Mouse (Mus musculus) liver, adult 2 months (tissue): ENCODE data around the gene Recql5. TPM values are rescaled to one million over a fixed set of nuclear protein-coding genes. Genes with fewer than 3 reads are reported as not detected.

Source experiments
- DNase-seq: peaks from one replicate; pipeline ENCODE4 v3.0.0-alpha.2; 2011; ENCODE audit warnings: low read depth, low spot score; ENCODE audit errors: extremely low read depth
- H3K27ac ChIP-seq: fragments of 200-500 bp; replicated peaks from 2 replicates; pipeline ENCODE4 v1.5.1; 2012; ENCODE audit warnings: low read depth, mild to moderate bottlenecking, control low read depth, inconsistent platforms, low read length; ENCODE audit not compliant: insufficient read depth
- H3K27me3 ChIP-seq: fragments of 200-500 bp; 2 replicates; pipeline ENCODE4 v1.6.1; 2012; ENCODE audit warnings: mild to moderate bottlenecking, moderate library complexity, low read length, inconsistent platforms; ENCODE audit not compliant: control insufficient read depth, insufficient read depth
- H3K36me3 ChIP-seq: fragments of 200-500 bp; 2 replicates; pipeline ENCODE4 v1.6.1; 2012; ENCODE audit warnings: low read length, inconsistent platforms; ENCODE audit not compliant: control insufficient read depth, insufficient read depth
- H3K4me1 ChIP-seq: fragments of 200-500 bp; 2 replicates; pipeline ENCODE4 v1.6.1; 2011; ENCODE audit warnings: low read length; ENCODE audit not compliant: control insufficient read depth, insufficient read depth
- H3K4me3 ChIP-seq: fragments of 200-500 bp; 2 replicates; pipeline ENCODE4 v1.5.1; 2011; ENCODE audit warnings: low read depth, mild to moderate bottlenecking, control low read depth, low read length, moderate library complexity; ENCODE audit not compliant: insufficient read depth
- H3K79me2 ChIP-seq: fragments of 200-500 bp; 2 replicates; pipeline ENCODE4 v1.6.1; 2012; ENCODE audit warnings: inconsistent platforms, mild to moderate bottlenecking, low read length, moderate library complexity; ENCODE audit not compliant: control insufficient read depth, insufficient read depth
- H3K9ac ChIP-seq: fragments of 200-500 bp; 2 replicates; pipeline ENCODE4 v1.6.1; 2012; ENCODE audit warnings: low read depth, mild to moderate bottlenecking, control low read depth, inconsistent platforms, low read length
- CTCF ChIP-seq: fragments of 200-500 bp; IDR thresholded peaks from 2 replicates; pipeline ENCODE4 v1.5.1; 2011; ENCODE audit warnings: low read depth, low read length, control low read depth
- POLR2A ChIP-seq: fragments of 200-500 bp; IDR thresholded peaks from 2 replicates; pipeline ENCODE4 v1.6.1; 2011; ENCODE audit warnings: low read length, control low read depth; ENCODE audit not compliant: insufficient read depth; ENCODE audit errors: extremely low read depth
- WGBS: fragments of 180-500 bp; shearing (Covaris S2); methylation state at CpG from one replicate; pipeline ENCODE4 v1.1.7; 2018; 5-methylcytosine and 5-hydroxymethylcytosine counted together
- polyA plus RNA-seq: library from polyadenylated mRNA; depleted of rRNA; stranded (reverse); fragments of >200 nt; gene quantifications from 2 replicates; pipeline ENCODE4 v1.2.3, GENCODE M21; 2012
- total RNA-seq: library from RNA; depleted of rRNA; stranded (reverse); fragments of >200 nt; gene quantifications from 2 replicates; pipeline ENCODE4 v1.2.3, GENCODE M21; 2014

Recql5 gene
- total and polyA plus RNA-seq, 2 experiments = 8.2 to 12.3 TPM

- no peaks in the 10 kb centered on the region for H3K79me2 ChIP-seq
- DNase-seq = no peak
- TF ChIP-seq POLR2A = no peak
- no peak for TF ChIP-seq CTCF
- no peak overlapping the region for H3K9ac ChIP-seq
- H3K4me1 ChIP-seq = peaks cover 4% of the 10 kb centered on the region; the same call in 1 of the 2 replicates
- 94% methylated on average over 5 of the region's 5 CpGs for WGBS
- no peaks in the 10 kb centered on the region for H3K36me3 ChIP-seq
- no peaks in the 10 kb centered on the region for H3K27me3 ChIP-seq
- H3K4me3 ChIP-seq = no peak overlapping the region
- H3K27ac ChIP-seq = no peak overlapping the region
Measured at GRCm38 (mm10) chr11:115876438-115876837, 56.8 kb downstream of the Recql5 start.

DNA sequence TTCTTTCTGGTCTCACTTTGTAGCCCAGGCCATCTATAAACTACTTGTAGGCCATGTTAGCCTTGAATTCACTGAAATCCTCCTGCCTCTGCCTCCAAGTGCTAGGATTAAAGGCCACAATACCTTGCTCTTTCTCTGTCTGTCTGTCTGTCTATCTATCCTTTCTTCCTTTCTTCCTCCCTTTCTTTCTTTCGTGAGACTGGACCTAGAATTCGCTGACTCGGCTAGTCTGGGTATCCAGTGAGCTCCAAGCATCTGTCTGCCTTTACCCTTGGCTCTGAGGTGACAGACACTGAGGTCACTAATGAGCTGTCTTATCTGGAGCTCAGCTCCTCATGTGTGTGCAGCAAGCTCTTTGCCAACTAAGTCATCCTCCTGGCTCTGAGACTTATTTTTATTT, 57.3 kb downstream of the Recql5 start:
- H3K79me2 ChIP-seq = no peaks in the 10 kb centered on the region
- H3K27me3 ChIP-seq = no peaks in the 10 kb centered on the region
- no peak overlapping the region for H3K9ac ChIP-seq
- H3K27ac ChIP-seq = no peak overlapping the region
- no peak for DNase-seq
- no peaks in the 10 kb centered on the region for H3K36me3 ChIP-seq
- peaks cover 4% of the 10 kb centered on the region; the same call in 1 of the 2 replicates for H3K4me1 ChIP-seq
- TF ChIP-seq POLR2A = no peak
- TF ChIP-seq CTCF = no peak
- no peak overlapping the region for H3K4me3 ChIP-seq
- WGBS = 79% methylated on average over 3 of the region's 3 CpGs

DNA sequence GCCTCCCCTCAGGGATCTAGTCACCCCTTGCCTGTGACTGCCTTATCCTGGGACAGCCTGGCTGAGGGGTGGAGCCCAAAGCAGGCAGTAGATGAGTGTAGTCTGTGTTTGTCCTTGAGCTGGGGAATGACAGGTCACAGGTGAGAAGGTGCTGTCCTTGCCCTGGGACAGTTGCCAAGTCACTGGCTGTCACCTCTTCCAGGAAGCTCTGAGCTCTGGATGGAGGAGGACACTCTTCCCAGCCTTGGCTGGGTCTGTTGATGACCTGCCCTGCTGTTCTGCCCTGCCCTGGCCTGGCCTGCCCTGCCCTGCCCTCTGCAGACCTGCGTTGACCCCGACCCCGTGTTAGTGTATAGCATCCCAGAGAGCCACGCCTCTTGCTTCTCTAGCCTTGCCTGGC, 60.8 kb downstream of the Recql5 start:
- no peaks in the 10 kb centered on the region for H3K27me3 ChIP-seq
- H3K79me2 ChIP-seq = no peaks in the 10 kb centered on the region
- TF ChIP-seq CTCF = no peak
- H3K4me3 ChIP-seq = no peak overlapping the region
- H3K36me3 ChIP-seq = no peaks in the 10 kb centered on the region
- H3K9ac ChIP-seq = no peak overlapping the region
- H3K27ac ChIP-seq = no peak overlapping the region
- 22% methylated on average over 4 of the region's 4 CpGs for whole genome bisulfite sequencing
- H3K4me1 ChIP-seq = peaks cover 4% of the 10 kb centered on the region; the same call in 1 of the 2 replicates
- DNase-seq = peak; percentile 83

GRCm38 (mm10) chr11:115869393-115869792, 63.9 kb downstream of the Recql5 start:
- Histone ChIP-seq H3K36me3 (no peaks in the 10 kb centered on the region), H3K4me3 (no peak overlapping the region), H3K27ac (no peak overlapping the region), H3K9ac (no peak overlapping the region), H3K79me2 (no peaks in the 10 kb centered on the region), H3K4me1 (peaks cover 2% of the 10 kb centered on the region; the same call in 1 of the 2 replicates), H3K27me3 (no peaks in the 10 kb centered on the region)
- TF ChIP-seq CTCF = no peak
- no peak for TF ChIP-seq POLR2A
- WGBS = 86% methylated on average over 8 of the region's 8 CpGs
- no peak for DNase-seq

- H3K9ac ChIP-seq = no peak overlapping the region
- TF ChIP-seq CTCF (no peak), POLR2A (no peak)
- H3K27me3 ChIP-seq = no peaks in the 10 kb centered on the region
- no peaks in the 10 kb centered on the region for H3K36me3 ChIP-seq
- H3K79me2 ChIP-seq = no peaks in the 10 kb centered on the region
- H3K4me1 ChIP-seq = 0 out of 2 replicates have a peak, but pooled peaks cover 4% of the 10 kb centered on the region
- H3K4me3 ChIP-seq = no peak overlapping the region
- no peak for DNase-seq
- H3K27ac ChIP-seq = no peak overlapping the region
- 79% methylated on average over 8 of the region's 8 CpGs for whole genome bisulfite sequencing
Measured at GRCm38 (mm10) chr11:115863895-115864294, 69.4 kb downstream of the Recql5 start.

- TF ChIP-seq POLR2A (no peak), CTCF (peak; percentile 86)
- H3K4me3 ChIP-seq = peak overlapping the region; percentile 49; the same call in 1 of the 2 replicates
- DNase-seq = no peak
- WGBS = 2% methylated on average over 73 of the region's 75 CpGs
- H3K9ac ChIP-seq = peak overlapping the region; percentile 75
- no peaks in the 10 kb centered on the region for H3K79me2 ChIP-seq
- H3K27me3 ChIP-seq = no peaks in the 10 kb centered on the region
- no peaks in the 10 kb centered on the region for H3K36me3 ChIP-seq
- H3K4me1 ChIP-seq = peaks cover 13% of the 10 kb centered on the region; the same call in 1 of the 2 replicates
- no peak overlapping the region for H3K27ac ChIP-seq
Measured at GRCm38 (mm10) chr11:115859143-115859945, 73.9 kb downstream of the Recql5 start.
